Mouse (Mus musculus): ENCODE data around the gene Rnf31. TPM values are rescaled to one million over a fixed set of nuclear protein-coding genes. Genes with fewer than 3 reads are reported as not detected.

The Rnf31 gene
- polyA plus RNA-seq, 1 experiment from 2014 or later: 9.7 TPM

DNA sequence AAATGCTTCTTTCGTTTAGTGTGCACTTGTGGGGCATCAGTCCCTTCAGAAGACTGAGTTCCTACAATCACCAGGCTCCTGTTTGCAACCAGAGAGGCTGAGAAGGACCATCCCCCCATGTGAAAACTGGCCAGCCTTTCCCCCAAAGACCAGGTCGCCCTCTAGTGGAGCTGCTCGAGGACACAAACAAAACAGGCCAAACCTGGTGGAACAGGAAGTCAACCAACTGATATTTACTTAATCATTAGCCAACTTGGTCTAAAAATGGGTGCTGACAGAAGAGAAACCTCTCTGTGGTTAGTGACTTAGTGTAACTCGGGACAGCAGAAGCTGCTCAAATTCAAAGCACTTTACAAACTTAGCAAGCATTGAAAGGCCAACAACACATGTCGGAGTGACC is 34.5 kb upstream of the Rnf31 start:
- no peak overlapping the region for H3K4me2 ChIP-seq (ENCODE audit: low read depth, low read length)
- 28% methylated on average over 5 of the region's 5 CpGs for WGBS
- H3K27ac ChIP-seq (replicated peaks; ENCODE audit: low read depth, low read length): no peak overlapping the region
- no peaks in the 10 kb centered on the region for H3K27me3 ChIP-seq (ENCODE audit: control insufficient read depth, insufficient read depth, low read length)
- no peak for ATAC-seq (replicated peaks; ENCODE audit: insufficient number of reproducible peaks, low FRiP score, low TSS enrichment, low read depth)
- H3K36me3 ChIP-seq (replicated peaks; ENCODE audit: control insufficient read depth, insufficient read depth, low read depth, low read length): no peaks in the 10 kb centered on the region
- no peak overlapping the region for H3K4me3 ChIP-seq (ENCODE audit: low read depth, low read length)
- no peak overlapping the region for H3K9ac ChIP-seq (replicated peaks; ENCODE audit: low read length)
- no peaks in the 10 kb centered on the region for H3K9me3 ChIP-seq (replicated peaks; ENCODE audit: control insufficient read depth, low read length)
- DNase-seq (ENCODE audit: low spot score): peak; percentile 77
- peaks cover 4% of the 10 kb centered on the region; the same call in 1 of the 2 replicates for H3K4me1 ChIP-seq (ENCODE audit: control insufficient read depth, insufficient read depth, low read length)

DNA sequence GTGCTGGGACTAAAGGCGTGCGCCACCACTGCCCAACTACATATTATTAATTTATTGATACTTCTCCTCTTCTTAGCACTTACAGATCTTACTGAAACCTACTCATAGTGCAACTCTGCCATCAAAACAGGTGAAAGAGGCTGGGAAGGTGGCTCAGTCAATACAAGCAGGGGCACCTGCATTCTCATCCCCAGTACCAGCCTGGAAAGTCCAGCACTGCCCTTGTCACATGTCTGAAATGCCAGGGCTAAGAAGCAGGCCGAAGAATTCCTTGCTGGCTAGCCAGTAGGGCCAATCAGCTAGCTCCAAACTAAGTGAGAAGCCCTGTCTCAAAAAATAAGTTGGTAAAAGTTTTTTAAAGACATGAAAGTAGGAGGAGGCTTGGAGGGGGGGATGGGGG is 33.9 kb upstream of the Rnf31 start:
- ATAC-seq (replicated peaks; ENCODE audit: insufficient number of reproducible peaks, low FRiP score, low TSS enrichment, low read depth) (no peak), DNase-seq (ENCODE audit: low spot score) (no peak)
- no peaks in the 10 kb centered on the region for H3K9me3 ChIP-seq (replicated peaks; ENCODE audit: control insufficient read depth, low read length)
- no peak overlapping the region for H3K4me3 ChIP-seq (ENCODE audit: low read depth, low read length)
- no peaks in the 10 kb centered on the region for H3K27me3 ChIP-seq (ENCODE audit: control insufficient read depth, insufficient read depth, low read length)
- no peaks in the 10 kb centered on the region for H3K36me3 ChIP-seq (replicated peaks; ENCODE audit: control insufficient read depth, insufficient read depth, low read depth, low read length)
- 93% methylated on average over 3 of the region's 3 CpGs for WGBS
- no peak overlapping the region for H3K27ac ChIP-seq (replicated peaks; ENCODE audit: low read depth, low read length)
- H3K4me2 ChIP-seq (ENCODE audit: low read depth, low read length): no peak overlapping the region
- H3K9ac ChIP-seq (replicated peaks; ENCODE audit: low read length): no peak overlapping the region
- H3K4me1 ChIP-seq (ENCODE audit: control insufficient read depth, insufficient read depth, low read length): peaks cover 4% of the 10 kb centered on the region; the same call in 1 of the 2 replicates

DNA sequence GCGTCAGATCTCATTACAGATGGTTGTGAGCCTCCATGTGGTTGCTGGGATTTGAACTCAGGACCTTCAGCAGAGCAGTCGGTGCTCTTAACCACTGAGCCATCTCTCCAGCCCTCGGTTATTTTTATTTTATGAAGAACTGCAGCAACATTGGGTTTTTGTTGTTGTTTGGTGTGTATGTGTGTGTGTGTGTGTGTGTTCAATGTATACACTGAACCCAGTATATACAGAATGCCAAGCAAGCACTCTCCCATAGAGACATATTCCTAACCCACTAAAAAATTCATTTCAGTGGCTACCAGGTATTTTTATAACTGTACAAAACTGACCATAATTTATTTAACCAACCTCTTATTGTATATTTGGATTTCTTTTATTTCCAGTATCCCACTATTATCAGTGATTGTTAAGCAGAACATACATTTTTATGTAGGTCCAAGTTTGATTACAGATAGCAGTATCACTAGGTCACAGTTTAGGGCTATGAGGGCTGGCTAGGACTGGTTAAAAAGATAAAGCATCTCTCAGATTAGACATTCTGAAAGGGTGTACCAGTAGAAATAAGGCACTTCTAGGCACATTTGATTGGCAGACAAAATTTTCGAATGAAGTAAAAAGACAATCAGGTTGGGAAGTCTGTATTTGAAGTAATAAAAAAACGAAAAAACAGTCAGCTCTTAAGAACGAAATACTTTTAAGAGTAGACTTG is 32.6 kb upstream of the Rnf31 start:
- no peak for DNase-seq (ENCODE audit: low spot score)
- ATAC-seq (replicated peaks; ENCODE audit: insufficient number of reproducible peaks, low FRiP score, low TSS enrichment, low read depth): no peak
- Histone ChIP-seq H3K27ac (replicated peaks; ENCODE audit: low read depth, low read length) (peak overlapping the region; percentile 90; the same call in 1 of the 2 replicates), H3K9me3 (replicated peaks; ENCODE audit: control insufficient read depth, low read length) (no peaks in the 10 kb centered on the region), H3K36me3 (replicated peaks; ENCODE audit: control insufficient read depth, insufficient read depth, low read depth, low read length) (no peaks in the 10 kb centered on the region), H3K9ac (replicated peaks; ENCODE audit: low read length) (no peak overlapping the region), H3K27me3 (ENCODE audit: control insufficient read depth, insufficient read depth, low read length) (no peaks in the 10 kb centered on the region), H3K4me1 (ENCODE audit: control insufficient read depth, insufficient read depth, low read length) (peaks cover 4% of the 10 kb centered on the region; the same call in 1 of the 2 replicates), H3K4me2 (ENCODE audit: low read depth, low read length) (peak overlapping the region; percentile 64; the same call in 1 of the 2 replicates), H3K4me3 (ENCODE audit: low read depth, low read length) (peak overlapping the region; percentile 56)
- WGBS: 58% methylated on average over 6 of the region's 6 CpGs

DNA sequence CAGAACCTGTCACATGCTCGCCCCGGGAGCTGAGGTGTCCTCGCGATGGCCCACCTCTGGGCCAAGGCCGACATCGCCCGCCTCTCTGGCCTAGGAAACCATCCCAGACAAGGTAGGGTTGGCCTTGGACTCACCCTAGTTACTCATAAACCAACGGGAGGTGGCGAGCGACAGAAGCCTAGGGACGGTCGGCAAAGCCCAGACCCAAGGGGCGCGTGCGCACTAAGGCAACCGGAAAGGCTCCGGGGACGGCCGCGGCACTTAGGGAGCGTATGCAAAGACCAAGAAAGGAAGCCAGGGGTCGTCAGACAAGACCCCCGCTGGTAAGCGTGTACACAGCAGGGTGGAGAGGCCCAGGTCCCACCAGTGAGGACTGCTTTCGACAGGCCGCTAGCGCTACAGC is 31.7 kb upstream of the Rnf31 start, which contains the start of gene Dcaf11:
Gene Dcaf11 (plus strand): TSS at position 208 of the 403 bp plus-strand sequence.
- ATAC-seq (replicated peaks; ENCODE audit: insufficient number of reproducible peaks, low FRiP score, low TSS enrichment, low read depth) (peak; percentile 86), DNase-seq (ENCODE audit: low spot score) (peak; percentile 96)
- H3K9ac ChIP-seq (replicated peaks; ENCODE audit: low read length): peak within 1 kb of the TSS; percentile 77
- peak within 1 kb of the TSS; percentile 90 for H3K27ac ChIP-seq (replicated peaks; ENCODE audit: low read depth, low read length)
- H3K4me3 ChIP-seq (ENCODE audit: low read depth, low read length): peak within 1 kb of the TSS; percentile 56
- peaks cover 4% of the 10 kb centered on the region; the same call in 1 of the 2 replicates for H3K4me1 ChIP-seq (ENCODE audit: control insufficient read depth, insufficient read depth, low read length)
- no peaks in the 10 kb centered on the region for H3K27me3 ChIP-seq (ENCODE audit: control insufficient read depth, insufficient read depth, low read length)
- H3K9me3 ChIP-seq (replicated peaks; ENCODE audit: control insufficient read depth, low read length): no peaks in the 10 kb centered on the region
- WGBS: under 1% methylated on average over 27 of the region's 27 CpGs
- H3K4me2 ChIP-seq (ENCODE audit: low read depth, low read length): peak within 1 kb of the TSS; percentile 64
- no peaks in the 10 kb centered on the region; the same call in 1 of the 2 replicates for H3K36me3 ChIP-seq (replicated peaks; ENCODE audit: control insufficient read depth, insufficient read depth, low read depth, low read length)

DNA sequence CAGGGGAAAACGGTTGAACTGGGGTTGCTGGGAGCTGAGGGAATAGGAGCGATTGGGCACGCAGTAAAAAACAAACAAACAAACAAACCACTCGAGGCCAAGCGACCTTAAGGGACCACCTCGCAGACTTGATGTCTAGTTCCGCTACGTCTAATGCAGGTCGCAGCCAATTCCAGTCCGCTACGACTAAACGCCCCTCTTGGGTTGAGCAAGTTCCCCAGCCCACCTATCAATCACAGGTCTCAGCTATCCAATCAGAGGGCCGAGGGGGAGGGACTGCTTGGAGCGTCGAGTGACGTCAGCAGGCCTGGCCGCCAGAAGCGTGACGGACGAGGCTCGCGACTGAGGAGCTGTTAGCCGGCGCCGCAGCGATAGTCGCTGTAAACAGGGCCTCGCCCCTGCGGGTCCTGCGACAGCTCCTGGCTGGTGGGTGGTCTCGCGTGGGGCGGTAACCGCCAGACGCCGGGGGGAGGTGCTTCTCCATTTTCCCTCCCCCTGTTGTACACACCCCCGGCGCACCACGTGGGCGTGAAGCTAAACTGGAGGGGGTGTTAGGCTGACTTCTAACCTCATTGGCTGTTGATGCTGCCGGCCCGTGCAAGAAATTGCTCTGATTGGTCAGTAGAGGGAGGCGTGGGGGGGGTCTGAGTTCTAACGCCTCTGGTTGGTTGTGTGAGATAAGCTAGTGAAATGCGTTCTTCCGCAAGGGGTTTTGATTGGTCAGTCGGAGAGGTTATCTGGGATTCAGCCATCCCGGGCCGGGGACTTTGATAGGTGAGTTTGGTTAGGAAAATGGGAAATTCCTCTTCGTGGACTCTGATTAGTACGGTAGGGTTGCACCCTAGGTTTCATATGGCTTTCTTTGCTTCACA is 31.1 kb upstream of the Rnf31 start, which contains the start of gene A730061H03Rik:
Gene A730061H03Rik (minus strand): TSS at position 205 of the 872 bp plus-strand sequence.
- Histone ChIP-seq H3K4me2 (ENCODE audit: low read depth, low read length) (peak within 1 kb of the TSS; percentile 64), H3K4me1 (ENCODE audit: control insufficient read depth, insufficient read depth, low read length) (peaks cover 4% of the 10 kb centered on the region; the same call in 1 of the 2 replicates), H3K27me3 (ENCODE audit: control insufficient read depth, insufficient read depth, low read length) (no peaks in the 10 kb centered on the region), H3K9me3 (replicated peaks; ENCODE audit: control insufficient read depth, low read length) (no peaks in the 10 kb centered on the region), H3K36me3 (replicated peaks; ENCODE audit: control insufficient read depth, insufficient read depth, low read depth, low read length) (no peaks in the 10 kb centered on the region; the same call in 1 of the 2 replicates), H3K4me3 (ENCODE audit: low read depth, low read length) (peak within 1 kb of the TSS; percentile 56), H3K9ac (replicated peaks; ENCODE audit: low read length) (peak within 1 kb of the TSS; percentile 77), H3K27ac (replicated peaks; ENCODE audit: low read depth, low read length) (peak within 1 kb of the TSS; percentile 90)
- ATAC-seq (replicated peaks; ENCODE audit: insufficient number of reproducible peaks, low FRiP score, low TSS enrichment, low read depth): peak; percentile 96
- WGBS: under 1% methylated on average over 51 of the region's 51 CpGs
- peak; percentile 99 for DNase-seq (ENCODE audit: low spot score)

DNA sequence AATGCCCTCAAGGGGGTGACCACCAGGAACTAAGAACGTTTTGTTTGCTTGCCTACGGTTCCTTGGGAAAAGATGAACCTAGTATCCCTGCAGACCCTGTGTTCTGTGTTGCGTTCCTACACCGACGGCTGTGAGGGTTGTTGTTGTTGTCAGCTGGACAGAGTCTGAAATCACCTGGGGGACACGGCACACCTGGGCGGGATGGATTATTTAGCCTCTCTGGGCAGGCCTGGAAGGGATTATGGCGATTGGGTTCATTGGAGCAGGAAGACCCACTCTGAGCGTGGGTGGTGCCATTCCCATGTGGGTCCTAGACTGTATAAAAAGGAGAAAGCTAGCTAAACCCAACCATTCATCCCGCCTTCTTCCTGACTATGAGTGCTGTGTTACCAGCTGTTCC is 29.6 kb upstream of the Rnf31 start:
- ATAC-seq (replicated peaks; ENCODE audit: insufficient number of reproducible peaks, low FRiP score, low TSS enrichment, low read depth) (no peak), DNase-seq (ENCODE audit: low spot score) (no peak)
- peaks cover 3% of the 10 kb centered on the region for H3K36me3 ChIP-seq (replicated peaks; ENCODE audit: control insufficient read depth, insufficient read depth, low read depth, low read length)
- H3K4me1 ChIP-seq (ENCODE audit: control insufficient read depth, insufficient read depth, low read length): peaks cover 4% of the 10 kb centered on the region; the same call in 1 of the 2 replicates
- no peak overlapping the region for H3K4me3 ChIP-seq (ENCODE audit: low read depth, low read length)
- WGBS: 77% methylated on average over 10 of the region's 10 CpGs
- no peaks in the 10 kb centered on the region for H3K9me3 ChIP-seq (replicated peaks; ENCODE audit: control insufficient read depth, low read length)
- H3K4me2 ChIP-seq (ENCODE audit: low read depth, low read length): no peak overlapping the region
- no peaks in the 10 kb centered on the region for H3K27me3 ChIP-seq (ENCODE audit: control insufficient read depth, insufficient read depth, low read length)
- no peak overlapping the region for H3K9ac ChIP-seq (replicated peaks; ENCODE audit: low read length)
- no peak overlapping the region for H3K27ac ChIP-seq (replicated peaks; ENCODE audit: low read depth, low read length)

DNA sequence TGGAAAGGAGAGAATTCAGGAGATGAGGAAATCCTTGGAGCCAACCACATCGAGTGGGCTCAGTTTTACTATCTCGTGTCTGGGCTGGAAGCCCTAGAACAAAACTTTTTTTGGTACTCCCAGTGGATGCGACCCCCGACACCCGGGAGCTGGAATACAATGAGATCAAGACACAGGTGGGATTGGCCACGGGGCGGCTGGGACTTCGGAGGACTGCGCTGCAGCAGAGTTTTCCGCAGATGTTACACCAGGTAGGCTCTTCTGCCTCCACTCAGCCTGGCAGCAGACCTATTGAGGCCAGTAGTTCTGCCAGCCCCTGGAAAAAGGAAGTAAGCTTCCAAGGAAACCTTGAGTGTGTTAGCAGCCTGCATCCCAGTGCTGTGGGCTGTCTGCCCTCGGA is 28.3 kb upstream of the Rnf31 start:
- 87% methylated on average over 11 of the region's 11 CpGs for WGBS
- Histone ChIP-seq H3K27me3 (ENCODE audit: control insufficient read depth, insufficient read depth, low read length) (no peaks in the 10 kb centered on the region), H3K27ac (replicated peaks; ENCODE audit: low read depth, low read length) (no peak overlapping the region), H3K4me2 (ENCODE audit: low read depth, low read length) (no peak overlapping the region), H3K4me1 (ENCODE audit: control insufficient read depth, insufficient read depth, low read length) (peaks cover 4% of the 10 kb centered on the region; the same call in 1 of the 2 replicates), H3K36me3 (replicated peaks; ENCODE audit: control insufficient read depth, insufficient read depth, low read depth, low read length) (peaks cover 3% of the 10 kb centered on the region), H3K4me3 (ENCODE audit: low read depth, low read length) (no peak overlapping the region), H3K9me3 (replicated peaks; ENCODE audit: control insufficient read depth, low read length) (no peaks in the 10 kb centered on the region), H3K9ac (replicated peaks; ENCODE audit: low read length) (no peak overlapping the region)
- no peak for DNase-seq (ENCODE audit: low spot score)
- ATAC-seq (replicated peaks; ENCODE audit: insufficient number of reproducible peaks, low FRiP score, low TSS enrichment, low read depth): no peak

Data from embryonic facial prominence, embryonic 11.5 days (tissue).